Mouse (Mus musculus): ENCODE results near the gene Gm21964. TPM values are rescaled to one million over a fixed set of nuclear protein-coding genes. Genes with fewer than 3 reads are reported as not detected.

Gene Gm21964
- total RNA-seq (2023) = not detected

DNA sequence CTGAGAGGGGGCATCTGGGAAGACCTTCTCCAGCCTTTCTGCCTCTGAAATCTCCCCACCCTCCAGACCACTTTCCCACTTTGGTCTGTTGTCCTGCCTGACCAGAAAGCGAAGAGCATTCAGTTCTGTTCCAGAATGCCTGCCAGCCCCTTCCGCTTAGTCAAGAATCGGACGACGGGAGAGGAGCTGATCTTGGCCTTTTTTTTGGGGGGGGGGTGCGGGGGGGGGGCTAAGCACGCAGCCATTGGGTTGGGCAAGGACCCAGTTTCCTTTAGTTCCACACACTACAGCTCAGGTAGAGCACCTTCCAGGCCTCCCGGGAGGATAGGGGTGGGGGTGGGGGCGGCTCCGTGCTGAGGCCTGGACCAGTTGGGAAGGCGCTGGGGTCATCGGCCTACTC is at the start of gene Gm21964:
Gene Gm21964 (plus strand): TSS at position 301 of the 400 bp plus-strand sequence.

GRCm38 (mm10) chr8:110079282-110080221 is 21.5 kb upstream of the Gm21964 start, which contains the start of gene Zfp612:
Gene Zfp612, plus strand, starts transcription at chr8:110079746.

GRCm38 (mm10) chr8:110102653-110103052 is 1.6 kb downstream of the Gm21964 start, which contains the start of gene Gm17720:
Gene Gm17720, minus strand, starts transcription at chr8:110102753.

Other genes starting within 250 kb of the Gm21964 start
- gene Phlpp2, start 232.7 kb upstream of the Gm21964 start, total RNA-seq (2023) = 1 to 10 TPM; 6.6 to 6.9 TPM
- gene Marveld3, start 139.0 kb upstream of the Gm21964 start, total RNA-seq (2023) = not detected
- not detected for gene Tat, start 110.8 kb upstream of the Gm21964 start, total RNA-seq (2023)
- gene Chst4, start 61.5 kb upstream of the Gm21964 start, total RNA-seq (2023) = not detected
- gene Zfp612, start 21.5 kb upstream of the Gm21964 start, total RNA-seq (2023) = not detected
- gene Gm17720, start 1.5 kb downstream of the Gm21964 start, total RNA-seq (2023) = not detected
- not detected for gene Calb2, start 67.0 kb downstream of the Gm21964 start, total RNA-seq (2023)
- gene Cmtr2, start 114.5 kb downstream of the Gm21964 start, total RNA-seq (2023) = 1 to 10 TPM; 2.7 to 3.4 TPM
- not detected for gene Hydin, start 165.8 kb downstream of the Gm21964 start, total RNA-seq (2023)

Measured in neutrophil, adult 59 days (primary cell).